Mouse (Mus musculus) G1E-ER4 (cell line): ENCODE data around the gene Ccna1. TPM values are rescaled to one million over a fixed set of nuclear protein-coding genes. Genes with fewer than 3 reads are reported as not detected.

Experiments used
- GATA1 ChIP-seq: IDR thresholded peaks from one replicate; pipeline ENCODE4 v1.8.0; 2012; ENCODE audit warnings: low read length, inconsistent platforms
- polyA plus RNA-seq: library from polyadenylated mRNA; stranded (reverse); fragments of >175 nt; gene quantifications from 2 replicates; pipeline ENCODE4 v1.2.3, GENCODE M21; 2012

The Ccna1 gene
- polyA plus RNA-seq, 1 experiment, result not detected

DNA sequence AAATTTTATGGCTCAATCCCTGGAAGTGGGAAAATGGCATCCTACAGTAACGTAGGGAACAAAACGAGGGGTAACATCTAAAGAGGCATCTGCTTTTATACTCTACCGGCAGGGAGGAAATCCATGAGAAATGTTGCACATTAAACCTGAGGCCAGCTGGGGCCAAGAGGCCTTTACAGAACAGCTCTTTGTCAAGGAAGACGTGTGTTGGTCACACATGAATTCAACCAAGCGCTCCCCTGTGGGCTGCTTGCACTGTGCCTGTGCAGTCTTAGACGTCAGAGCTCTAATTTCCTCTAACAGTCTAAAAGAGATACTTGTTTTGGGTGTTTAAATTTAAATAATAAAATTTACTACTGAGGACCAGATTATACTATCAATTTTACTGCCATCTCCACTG is 22.9 kb upstream of the Ccna1 start:
- no peak for TF ChIP-seq GATA1

DNA sequence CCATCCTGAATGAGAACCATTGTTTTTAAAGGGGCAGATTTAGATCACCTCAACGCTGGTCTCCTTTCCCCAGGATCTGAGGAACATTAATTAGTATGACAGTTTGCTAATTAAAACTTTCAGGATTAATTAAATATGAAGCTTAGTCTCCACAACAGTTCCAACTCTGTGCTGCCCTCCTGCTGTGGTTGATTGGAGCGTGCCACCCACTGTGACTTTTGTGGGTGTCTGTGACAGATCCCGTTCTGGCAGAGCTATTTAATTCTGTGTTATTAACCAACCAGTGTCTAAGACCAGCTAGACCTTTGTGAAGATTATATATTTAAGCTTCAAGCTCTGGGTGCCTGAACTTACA is 20.0 kb upstream of the Ccna1 start:
- TF ChIP-seq GATA1, result no peak

DNA sequence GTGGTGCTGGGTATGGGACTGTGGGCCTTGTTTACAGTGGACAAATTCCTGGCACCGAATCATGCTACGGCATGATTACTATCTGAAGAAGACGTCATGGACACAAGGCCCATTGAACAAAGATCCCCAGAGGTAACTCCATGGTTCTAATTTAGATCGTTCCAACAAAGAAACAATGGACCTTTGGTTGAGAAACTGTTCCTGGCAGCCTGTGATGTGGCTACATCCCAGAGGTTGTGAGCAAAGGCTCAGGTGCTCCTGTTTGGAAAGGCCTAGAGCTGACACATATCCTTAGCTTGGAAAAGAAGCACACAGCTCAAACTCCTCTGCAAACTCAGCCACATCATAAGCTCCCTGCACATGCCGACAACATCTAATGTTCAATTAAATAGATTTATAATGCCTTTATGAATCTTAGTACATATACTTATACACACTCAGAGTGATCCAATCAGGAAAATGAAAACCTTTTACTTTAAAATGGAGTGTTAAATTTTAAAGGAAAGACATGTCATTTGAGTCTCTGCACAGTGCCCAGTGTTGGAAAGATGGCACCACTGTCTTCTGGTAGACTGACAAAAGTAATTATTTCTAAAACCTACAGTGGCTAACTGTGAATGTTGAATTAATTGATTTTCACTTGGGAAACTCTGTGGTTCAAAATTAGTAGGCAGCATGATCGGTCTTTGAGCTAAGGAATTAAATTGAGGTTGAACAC is 19.4 kb upstream of the Ccna1 start:
- TF ChIP-seq GATA1, result no peak

DNA sequence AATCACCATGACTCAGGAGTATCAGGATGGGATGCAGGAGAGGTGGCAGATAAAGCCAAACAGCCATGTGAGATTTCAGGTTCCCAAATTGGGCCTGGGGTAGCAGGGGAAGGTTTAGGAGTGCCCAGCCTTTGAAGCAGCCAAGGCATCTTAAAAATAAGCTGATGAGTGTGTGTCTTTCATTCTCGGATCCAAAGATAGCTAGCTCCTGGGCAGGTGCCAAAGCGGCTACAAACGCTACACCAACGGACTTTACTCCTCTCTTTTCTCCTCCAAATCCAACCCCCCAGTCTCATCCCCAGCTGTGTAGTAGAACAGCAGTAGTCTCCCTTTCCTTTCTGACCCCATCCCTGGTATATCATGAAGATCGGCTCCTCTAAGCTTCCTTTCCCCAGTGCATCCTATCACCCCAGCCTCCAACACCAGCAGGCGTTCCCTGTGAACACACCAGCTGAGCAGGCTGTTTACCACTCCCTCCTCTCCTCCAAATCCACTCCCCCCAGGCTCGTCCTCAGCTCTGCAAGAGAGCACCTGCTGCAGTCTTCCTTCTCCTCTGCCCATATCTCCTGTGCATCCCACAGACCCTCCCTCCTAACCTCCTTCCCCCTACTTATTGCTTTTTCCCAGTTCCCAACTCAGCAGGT is 12.6 kb upstream of the Ccna1 start:
- no peak for TF ChIP-seq GATA1

DNA sequence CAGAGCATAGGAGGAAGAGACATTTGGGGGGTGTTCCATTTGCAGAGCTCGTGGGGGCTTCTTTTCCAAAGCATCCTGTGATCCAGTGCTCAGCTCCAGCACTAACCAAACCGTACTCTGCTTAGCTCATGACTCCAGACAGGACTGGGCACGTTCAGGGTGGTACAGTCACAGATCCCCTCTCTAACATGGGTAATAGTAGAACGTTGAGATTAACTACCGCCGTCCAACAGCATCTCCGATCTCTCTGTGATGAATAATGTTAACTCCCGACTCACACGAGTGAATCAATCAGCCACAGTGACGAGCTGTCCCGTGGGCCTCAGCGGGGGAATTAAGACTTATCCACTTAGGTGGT is 11.3 kb upstream of the Ccna1 start:
- TF ChIP-seq GATA1, result no peak

DNA sequence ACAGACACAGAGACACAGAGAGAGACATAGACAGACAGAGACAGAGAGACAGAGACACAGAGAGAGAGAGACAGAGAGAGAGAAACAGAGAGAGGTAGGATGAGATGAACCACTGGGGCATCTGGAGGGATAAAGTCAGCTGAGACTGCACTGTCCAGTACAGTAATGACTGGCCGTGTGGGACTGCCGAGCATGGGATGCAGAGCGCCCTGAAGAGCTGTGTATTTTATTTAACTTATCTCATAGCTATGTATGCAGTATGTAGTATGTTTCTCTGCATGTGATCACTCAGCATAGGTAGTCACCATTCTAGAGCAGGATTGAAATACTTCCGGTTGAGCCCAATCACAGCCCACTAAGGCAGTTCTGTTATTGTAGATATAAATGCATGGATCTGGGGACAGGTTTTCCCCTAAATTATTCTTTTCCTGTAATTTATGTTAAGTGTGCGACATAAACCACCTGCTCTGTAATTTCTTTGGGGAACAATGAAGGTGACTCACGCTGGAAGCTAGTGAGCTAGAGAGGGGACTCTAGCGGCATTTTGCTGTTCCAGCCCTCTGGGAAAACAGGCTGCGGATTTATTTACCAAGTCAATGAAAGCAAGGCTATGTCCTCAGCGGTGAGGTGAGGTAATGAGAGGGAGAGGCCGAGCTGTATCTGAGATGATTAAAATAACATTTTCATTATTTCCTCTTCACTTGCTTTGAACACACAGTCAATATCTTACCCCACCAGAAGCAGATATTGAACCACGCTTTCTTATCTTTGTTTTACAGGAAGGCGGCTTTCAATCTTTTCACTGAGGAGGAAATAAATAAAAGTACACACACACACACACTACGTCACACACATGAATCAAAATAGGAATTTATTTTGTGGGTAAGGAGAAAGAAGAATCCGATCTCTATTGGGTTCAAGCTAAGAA is 10.7 kb upstream of the Ccna1 start:
- no peak for TF ChIP-seq GATA1

DNA sequence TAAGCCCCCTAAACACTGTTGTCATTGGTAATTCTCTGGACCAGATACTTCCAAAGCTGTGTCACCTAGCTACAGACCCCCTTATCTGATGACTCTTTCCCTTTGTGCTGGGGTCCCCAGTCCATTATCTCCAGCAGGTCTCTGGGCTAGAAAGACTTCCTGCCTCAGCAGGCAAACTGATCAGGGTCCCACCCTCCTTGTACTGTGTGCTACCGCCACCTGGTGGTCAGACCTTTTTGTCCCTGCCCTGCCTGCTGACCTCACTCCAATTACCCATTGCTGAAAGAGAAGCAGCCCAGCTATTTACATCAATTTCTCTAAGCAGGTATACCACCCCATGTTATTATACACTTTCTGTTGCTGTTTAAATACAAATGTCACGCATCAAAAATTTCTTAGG is 9.1 kb upstream of the Ccna1 start:
- TF ChIP-seq GATA1, result no peak

DNA sequence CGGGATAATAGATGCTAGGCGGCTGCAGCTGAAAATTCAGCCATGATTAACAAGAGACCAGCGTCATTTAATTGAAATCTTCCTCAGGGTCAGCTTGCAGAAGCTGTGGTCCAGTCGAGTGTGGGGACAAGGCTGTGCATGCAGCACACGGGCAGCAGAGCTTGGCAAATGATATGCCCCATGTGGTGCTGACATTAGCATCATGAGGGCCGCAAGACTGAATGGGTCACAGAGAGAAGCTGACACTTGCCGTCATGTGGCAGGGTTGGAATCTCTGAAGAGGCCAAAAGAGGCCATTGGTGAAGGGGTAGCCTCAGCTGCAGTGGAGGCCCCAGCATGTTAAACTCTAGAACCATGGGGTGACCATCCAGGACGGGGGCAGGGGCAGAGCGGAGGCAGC is 7.4 kb upstream of the Ccna1 start:
- no peak for TF ChIP-seq GATA1

DNA sequence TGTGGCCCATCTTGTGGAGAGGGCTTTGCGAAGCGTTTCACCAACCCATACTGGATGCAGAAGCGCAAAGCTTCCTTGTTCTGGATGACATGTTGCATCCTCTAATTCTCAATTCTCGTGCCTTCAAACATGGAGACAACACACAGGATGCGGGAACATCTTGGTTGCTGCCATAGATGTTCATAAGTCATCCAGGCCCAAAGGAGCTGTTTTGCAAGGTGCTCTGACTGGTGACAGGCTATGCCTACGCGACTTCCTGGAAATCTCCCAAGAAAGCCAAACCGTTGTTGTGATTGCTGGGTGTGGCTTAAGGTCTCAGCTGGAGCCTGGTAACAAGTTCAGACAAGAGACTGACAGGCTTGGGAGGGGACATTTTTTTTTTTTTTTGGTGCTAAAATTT is 1.1 kb upstream of the Ccna1 start:
- no peak for TF ChIP-seq GATA1

DNA sequence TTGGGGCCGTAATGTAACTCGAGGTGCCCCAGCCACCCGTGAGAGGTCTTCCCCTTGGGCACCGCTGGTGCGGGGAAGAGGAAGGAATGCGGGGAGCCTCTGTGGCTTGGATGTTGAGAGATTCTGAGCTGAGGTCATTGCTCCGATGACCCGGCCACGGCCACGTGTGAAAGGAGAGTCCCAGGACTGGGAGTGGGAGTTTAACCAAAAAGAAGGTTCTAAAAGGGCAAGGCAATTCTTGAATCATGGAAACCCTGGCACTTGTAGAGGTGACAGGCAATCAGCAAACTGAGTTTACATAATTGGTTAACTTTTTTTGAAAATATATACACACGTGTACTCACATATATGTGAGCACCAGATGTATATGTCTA is 433 bp upstream of the Ccna1 start:
- no peak for TF ChIP-seq GATA1

DNA sequence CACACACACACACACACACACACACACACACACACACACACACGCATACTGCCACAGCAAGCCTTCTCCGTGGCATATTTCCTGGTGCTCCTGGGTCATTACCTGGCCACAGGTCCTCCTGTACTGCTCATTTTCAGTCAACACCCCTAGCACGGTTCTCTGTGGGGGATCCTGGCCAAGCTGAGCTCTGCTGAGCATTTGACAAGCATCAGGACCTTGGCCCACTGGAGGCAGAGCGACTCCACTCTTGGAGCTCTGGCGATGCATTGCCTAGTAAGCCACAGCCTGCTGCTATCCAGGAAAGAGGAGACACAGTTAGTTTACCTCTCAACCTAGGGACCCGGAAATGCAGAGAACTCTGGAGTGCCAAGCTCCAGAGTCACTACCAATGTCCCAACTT is 1.1 kb downstream of the Ccna1 start:
- no peak for TF ChIP-seq GATA1

DNA sequence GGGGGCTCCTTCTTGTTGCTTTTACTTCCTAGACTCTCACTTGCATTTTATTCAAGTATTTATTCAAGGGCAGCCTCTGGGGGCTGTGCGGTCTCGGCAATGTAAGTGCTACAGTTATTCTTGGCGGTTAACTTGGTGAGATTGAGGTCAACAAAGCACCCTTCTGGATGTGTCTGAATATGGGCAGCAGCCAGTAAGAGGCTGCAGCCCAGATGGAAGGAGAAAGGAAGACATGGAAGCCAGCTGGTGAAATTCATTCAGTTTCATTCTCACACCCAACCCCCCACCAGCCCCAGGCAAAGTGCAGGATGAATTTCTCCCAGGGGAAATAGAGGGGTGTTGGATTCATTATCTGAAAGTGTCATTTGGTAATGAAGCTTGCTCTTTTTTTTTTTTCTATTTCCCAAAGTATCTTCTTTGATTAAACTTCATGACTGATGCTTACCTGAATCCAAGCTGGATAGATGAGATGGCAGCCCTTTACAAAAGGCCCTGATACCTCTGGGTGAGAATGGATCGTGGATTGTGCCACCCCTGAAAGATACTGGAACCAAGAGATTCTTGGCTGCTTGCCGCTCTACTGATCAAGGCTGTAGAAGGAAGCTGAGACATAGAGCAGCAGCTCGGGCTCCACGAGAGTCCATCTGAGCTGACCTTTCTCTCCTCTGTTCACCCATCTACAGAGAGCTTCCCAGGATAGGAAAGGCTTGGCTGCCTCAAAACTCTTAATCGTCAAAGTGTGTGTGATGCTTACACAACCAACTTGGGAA is 10.5 kb downstream of the Ccna1 start:
- no peak for TF ChIP-seq GATA1

DNA sequence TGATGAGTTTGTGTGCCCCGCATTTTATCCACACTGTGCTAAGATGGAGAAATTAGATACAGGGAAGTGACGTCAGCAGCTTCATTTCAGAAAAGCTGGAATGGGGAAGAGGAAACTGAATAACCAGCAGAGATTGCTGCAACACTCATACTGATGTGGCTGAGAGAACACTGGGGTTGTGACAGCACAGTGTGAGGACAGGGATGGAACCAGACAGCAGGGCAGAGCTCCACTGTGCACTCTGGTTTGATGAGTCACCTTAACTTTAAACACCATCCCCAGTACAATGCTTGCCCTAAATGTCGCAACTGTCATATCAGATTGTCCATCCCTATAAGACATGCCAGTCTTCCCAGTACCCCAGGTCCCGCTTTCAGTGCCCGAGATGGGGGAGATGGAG is 17.7 kb downstream of the Ccna1 start:
- TF ChIP-seq GATA1, result no peak

DNA sequence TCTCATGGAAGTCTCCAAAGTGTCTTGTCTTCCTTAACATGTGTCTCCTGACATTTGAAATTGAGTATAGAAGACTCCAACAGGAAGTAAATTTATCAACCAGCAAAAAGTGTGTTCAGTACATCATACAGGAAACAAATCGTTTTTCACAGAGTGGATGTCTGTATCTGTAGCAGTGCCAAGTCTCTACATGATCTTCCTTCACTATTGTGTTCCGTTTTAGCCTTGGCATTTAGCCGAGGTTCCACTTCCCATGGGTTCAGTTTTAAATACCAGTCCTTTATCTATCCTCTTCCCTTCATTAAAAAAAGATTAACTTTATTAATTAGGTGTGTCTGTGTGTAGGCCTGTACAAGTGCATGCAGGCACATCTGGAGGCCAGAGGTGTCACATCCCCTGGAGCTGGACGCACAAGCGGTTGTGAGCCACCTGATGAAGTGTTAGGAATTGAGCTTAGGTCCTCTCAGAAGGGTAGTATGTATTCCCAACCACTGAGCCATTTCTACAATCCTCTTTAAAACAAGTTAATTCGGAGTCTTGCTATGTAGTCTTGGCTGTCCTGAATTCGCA is 27.9 kb downstream of the Ccna1 start:
- no peak for TF ChIP-seq GATA1

DNA sequence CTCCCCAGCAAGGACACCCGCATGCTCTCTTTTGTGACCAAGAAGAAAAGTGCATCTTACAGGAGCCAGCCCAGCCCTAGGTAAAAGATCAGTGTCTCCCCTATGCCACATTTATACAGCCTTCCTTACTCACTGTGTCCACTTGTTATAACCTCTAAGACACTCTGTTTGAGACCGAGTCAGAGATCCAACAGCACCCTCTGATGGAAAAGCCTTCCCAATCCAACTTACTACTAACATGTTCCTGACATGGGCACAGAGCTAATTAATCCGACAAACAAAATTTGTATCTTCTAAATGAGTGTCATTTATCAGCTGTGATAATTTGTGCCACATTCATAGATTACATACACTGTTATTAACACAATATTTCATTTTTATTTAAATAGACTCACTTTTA is 29.8 kb downstream of the Ccna1 start:
- no peak for TF ChIP-seq GATA1

DNA sequence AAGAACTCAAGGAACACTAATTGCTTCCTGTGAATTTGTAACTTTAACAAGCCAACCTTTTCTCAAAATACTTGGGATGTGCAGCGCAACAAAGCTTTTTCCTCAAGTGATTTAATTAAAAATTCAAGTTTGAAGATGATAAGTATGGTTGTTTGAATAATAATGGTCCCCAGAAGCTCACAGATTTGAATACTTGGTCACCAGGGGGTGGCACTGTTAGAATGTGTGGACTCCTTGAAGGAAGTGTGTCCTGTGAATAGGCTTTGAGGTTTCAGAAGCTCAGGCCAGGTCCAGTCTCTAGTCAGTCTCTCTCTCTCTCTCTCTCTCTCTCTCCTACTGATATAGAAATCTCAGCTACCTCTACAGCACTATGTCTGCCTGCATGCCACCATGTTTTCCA is 32.0 kb downstream of the Ccna1 start:
- no peak for TF ChIP-seq GATA1

DNA sequence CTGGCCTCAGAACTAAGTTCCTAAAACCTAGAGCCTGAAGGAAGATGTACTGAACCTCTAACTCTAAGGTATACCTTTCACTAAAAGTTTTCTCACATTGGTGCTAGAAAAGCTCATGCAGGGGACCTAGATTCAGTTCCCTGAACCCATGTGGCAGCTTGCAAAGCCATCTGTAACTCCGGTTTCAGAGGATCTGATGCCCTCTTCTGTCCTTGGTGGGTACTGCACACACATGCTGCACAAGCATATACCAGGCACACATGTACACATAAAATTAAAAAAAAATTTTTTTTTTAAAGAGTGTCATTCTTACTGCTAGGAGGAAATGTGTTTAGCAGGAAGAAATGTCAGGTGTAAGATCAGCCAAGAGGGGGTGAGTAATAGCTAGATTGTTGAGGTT is 33.1 kb downstream of the Ccna1 start:
- no peak for TF ChIP-seq GATA1
